Mouse (Mus musculus) v-Abl transformed pro-B cells (cell line): Measurements from ENCODE around the gene Bhlhe41.

Experiments used
- in situ Hi-C, 2 experiments: fragments of 400-800 bp; cut with MboI; formaldehyde crosslinking; loops; one replicate each; pipeline ENCODE4 v1.15.1; 2025; ENCODE audit not compliant: unreplicated experiment in 2 of 2

The Bhlhe41 gene

GRCm38 (mm10) chr6:145873354-145873753, 8.0 kb upstream of the Bhlhe41 start:
- in situ Hi-C loops: loop anchor here in 1 of 2 experiments (25.0 kb wide), 1 partner anchor 1214 kb away; the partner anchor contains the start of genes Klhl42 and Mansc4

GRCm38 (mm10) chr6:145872010-145872409, 6.7 kb upstream of the Bhlhe41 start:
- in situ Hi-C loops: loop anchor here in 1 of 2 experiments (25.0 kb wide), 1 partner anchor 1215 kb away; the partner anchor contains the start of genes Klhl42 and Mansc4

- in situ Hi-C loops: loop anchor here in 1 of 2 experiments (25.0 kb wide), 1 partner anchor 1216 kb away; the partner anchor contains the start of genes Klhl42 and Mansc4
These were observed 5.6 kb upstream of the Bhlhe41 start for GRCm38 (mm10) chr6:145870991-145871390.

- in situ Hi-C loops: loop anchor here in 1 of 2 experiments (25.0 kb wide), 1 partner anchor 1220 kb away; the partner anchor contains the start of genes Klhl42 and Mansc4
These were observed 1.8 kb upstream of the Bhlhe41 start for GRCm38 (mm10) chr6:145867111-145867510.

GRCm38 (mm10) chr6:145865886-145866851, 811 bp upstream of the Bhlhe41 start:
- in situ Hi-C loops: loop anchor here in 1 of 2 experiments (25.0 kb wide), 1 partner anchor 1221 kb away; the partner anchor contains the start of genes Klhl42 and Mansc4

- in situ Hi-C loops: loop anchor here in 1 of 2 experiments (25.0 kb wide), 1 partner anchor 1223 kb away; the partner anchor contains the start of genes Klhl42 and Mansc4
These were observed 1.2 kb downstream of the Bhlhe41 start for GRCm38 (mm10) chr6:145864171-145864570.

GRCm38 (mm10) chr6:145863065-145863971, 2.0 kb downstream of the Bhlhe41 start:
- in situ Hi-C loops: loop anchor here in 1 of 2 experiments (25.0 kb wide), 1 partner anchor 1224 kb away; the partner anchor contains the start of genes Klhl42 and Mansc4

GRCm38 (mm10) chr6:145862739-145863064, 2.7 kb downstream of the Bhlhe41 start:
- in situ Hi-C loops: loop anchor here in 1 of 2 experiments (25.0 kb wide), 1 partner anchor 1225 kb away; the partner anchor contains the start of genes Klhl42 and Mansc4

- in situ Hi-C loops: loop anchor here in 1 of 2 experiments (25.0 kb wide), 1 partner anchor 1225 kb away; the partner anchor contains the start of genes Klhl42 and Mansc4
These were observed 3.0 kb downstream of the Bhlhe41 start for GRCm38 (mm10) chr6:145862321-145862720.

- in situ Hi-C loops: loop anchor here in 1 of 2 experiments (25.0 kb wide), 1 partner anchor 1226 kb away; the partner anchor contains the start of genes Klhl42 and Mansc4
These were observed 3.7 kb downstream of the Bhlhe41 start for GRCm38 (mm10) chr6:145861462-145862227.

- in situ Hi-C loops: loop anchor here in 1 of 2 experiments (25.0 kb wide), 1 partner anchor 1227 kb away; the partner anchor contains the start of genes Klhl42 and Mansc4
These were observed 5.0 kb downstream of the Bhlhe41 start for GRCm38 (mm10) chr6:145860350-145860749.

GRCm38 (mm10) chr6:145858414-145858813, 6.9 kb downstream of the Bhlhe41 start:
- in situ Hi-C loops: loop anchor here (10.0 to 25.0 kb wide), 3 partner anchors 734 to 1236 kb away; partner anchors contain the start of genes Klhl42 (in 2 of the 2) and Mansc4 (in 1 of the 2)

GRCm38 (mm10) chr6:145857428-145857827, 7.9 kb downstream of the Bhlhe41 start:
- in situ Hi-C loops: loop anchor here (10.0 to 25.0 kb wide), 3 partner anchors 733 to 1237 kb away; partner anchors contain the start of genes Klhl42 (in 2 of the 2) and Mansc4 (in 1 of the 2)

GRCm38 (mm10) chr6:145855720-145856551, 9.4 kb downstream of the Bhlhe41 start:
- in situ Hi-C loops: loop anchor here (10.0 to 25.0 kb wide), 3 partner anchors 731 to 1239 kb away; partner anchors contain the start of genes Klhl42 (in 2 of the 2) and Mansc4 (in 1 of the 2)

- in situ Hi-C loops: loop anchor here (10.0 to 25.0 kb wide), 3 partner anchors 730 to 1240 kb away; partner anchors contain the start of genes Klhl42 (in 2 of the 2) and Mansc4 (in 1 of the 2)
These were observed 10.6 kb downstream of the Bhlhe41 start for GRCm38 (mm10) chr6:145854756-145855155.

- in situ Hi-C loops: loop anchor here (10.0 to 25.0 kb wide), 3 partner anchors 729 to 1241 kb away; partner anchors contain the start of genes Klhl42 (in 2 of the 2) and Mansc4 (in 1 of the 2)
These were observed 11.8 kb downstream of the Bhlhe41 start for GRCm38 (mm10) chr6:145853356-145854079.

- in situ Hi-C loops: loop anchor here (10.0 to 25.0 kb wide), 3 partner anchors 728 to 1242 kb away; partner anchors contain the start of genes Klhl42 (in 2 of the 2) and Mansc4 (in 1 of the 2)
These were observed 12.7 kb downstream of the Bhlhe41 start for GRCm38 (mm10) chr6:145852708-145853107.
